10 mouse cellular contexts compared by ENCODE assay signal in the genomic region with DNA sequence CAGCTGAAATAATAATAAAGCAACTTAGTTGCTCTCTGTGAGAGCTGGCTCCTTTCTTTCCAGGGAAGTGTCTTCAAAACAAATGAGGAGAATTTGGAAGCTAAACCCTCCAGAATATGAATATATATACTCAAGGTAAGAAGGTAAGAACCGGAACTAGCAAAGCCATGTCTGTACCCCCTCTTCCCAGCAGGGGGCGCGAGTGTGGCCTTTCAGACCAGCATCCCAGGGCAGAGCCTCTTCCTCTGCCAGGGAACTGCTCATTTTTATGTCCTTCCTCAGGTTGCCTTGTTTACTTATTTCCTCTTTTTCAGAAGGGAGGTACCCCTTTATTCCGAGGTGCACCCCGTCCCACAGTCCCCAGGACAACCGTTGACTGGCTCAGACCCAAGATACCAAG.
DNase-seq lines count a peak whose midpoint lies in the region; ATAC-seq and TF ChIP-seq lines count a peak whose summit lies in the region.
"Had no signal": no experiment of that assay in that cellular context is flagged by ENCODE, and none has a peak within 500 bp of the region (broad histone marks: within the 10 kb centered on the region; RNA-seq: fewer than 3 reads in every experiment).

No protein-coding gene starts in this region.

- peak; percentile 45 for TF ChIP-seq CTCF in liver, embryonic 14.5 days (IDR thresholded peaks at IDR 0.05; ENCODE audit: low read depth)

- intact Hi-C loops in gastrocnemius, postnatal 14 days (cut with DNase I; ENCODE audit: low total_unique reads): no loop called here

- no peak for ATAC-seq in liver, embryonic 14.5 days (ENCODE audit: insufficient read depth)
- ATAC-seq in CD4-positive, CD25-positive, alpha-beta regulatory T cell, adult 4 months: no peak

- H3K27me3 ChIP-seq in liver, embryonic 14.5 days (ENCODE audit: control insufficient read depth, insufficient read depth, low read length): no peaks in the 10 kb centered on the region

- H3K4me2 ChIP-seq in liver, embryonic 14.5 days (ENCODE audit: low read depth): no peak overlapping the region

- no peaks in the 10 kb centered on the region for H3K36me3 ChIP-seq in liver, embryonic 14.5 days (replicated peaks; ENCODE audit: control insufficient read depth, insufficient read depth, low read depth)
- H3K36me3 ChIP-seq: G1E had no signal

- H3K4me1 ChIP-seq in liver, embryonic 14.5 days (replicated peaks; ENCODE audit: control insufficient read depth in 2 of 2, insufficient read depth in 2 of 2, low read length in 1 of 2): no peaks in the 10 kb centered on the region

- DNase-seq in gastrocnemius, adult 18-20 months (ENCODE audit: low spot score): peak; percentile 27
- no peak for DNase-seq in gastrocnemius, adult 8-10 months (ENCODE audit: low spot score in 2 of 2)
- no peak for DNase-seq in liver, embryonic 14.5 days (ENCODE audit: low read depth in 3 of 3, low spot score in 3 of 3)
- DNase-seq in liver (no peak), ES-CJ7 (ENCODE audit: low read depth, low spot score) (peak; percentile 20)
- DNase-seq in gastrocnemius, postnatal 14 days: peak; percentile 12
- DNase-seq in B cell, adult 2 months: no peak
- DNase-seq: cerebellum, adult 8-10 months had no signal

- no peak for TF ChIP-seq EP300 in liver, embryonic 14.5 days (IDR thresholded peaks at IDR 0.05; ENCODE audit: low read depth)

- no peak overlapping the region for H3K4me3 ChIP-seq in liver, embryonic 14.5 days (ENCODE audit: insufficient read depth in 1 of 2, low read depth in 2 of 2, low read length in 2 of 2)

- WGBS in liver, embryonic 14.5 days (ENCODE audit: insufficient replicate concordance): 49% methylated on average over 6 of the region's 6 CpGs

- no peak overlapping the region for H3K9ac ChIP-seq in liver, embryonic 14.5 days (replicated peaks)

- no peak overlapping the region for H3K27ac ChIP-seq in liver, embryonic 14.5 days

- H3K9me3 ChIP-seq in liver, embryonic 14.5 days (ENCODE audit: control insufficient read depth, low read length): no peaks in the 10 kb centered on the region

Comparison
In these comparisons a context has a peak if more than half of its experiments do, and no peak if none do; other contexts are left out.
1. DNase-seq: peak in gastrocnemius, adult 18-20 months (single experiment), ES-CJ7 (single experiment) and gastrocnemius, postnatal 14 days (single experiment); none in gastrocnemius, adult 8-10 months (0 of 2), liver, embryonic 14.5 days (0 of 3), liver (single experiment) and B cell, adult 2 months (0 of 2).